Mouse (Mus musculus): Measurements from ENCODE around the gene Kif9. TPM values are rescaled to one million over a fixed set of nuclear protein-coding genes. Genes with fewer than 3 reads are reported as not detected.

Kif9 gene
- total and polyA plus RNA-seq, 3 experiments, result 1.1 to 1.8 (median 1.8) TPM

- Histone ChIP-seq H3K27me3 (replicated peaks) (no peaks in the 10 kb centered on the region), H3K4me2 (ENCODE audit: insufficient read depth, low read depth, poor library complexity, severe bottlenecking) (no peak overlapping the region), H3K36me3 (replicated peaks in 1 of 2; ENCODE audit: control insufficient read depth in 1 of 2, insufficient read depth in 1 of 2, low read length in 1 of 2) (peaks cover 0 to 61% of the 10 kb centered on the region in 2 experiments), H3K9me3 (replicated peaks; ENCODE audit: low read length) (no peaks in the 10 kb centered on the region), H3K27ac (ENCODE audit: insufficient read depth, low read depth) (no peak overlapping the region), H3K4me3 (replicated peaks in 1 of 3; ENCODE audit: low read depth in 2 of 3, low read length in 2 of 3, poor library complexity in 1 of 3) (no peak overlapping the region), H3K4me1 (ENCODE audit: control insufficient read depth in 1 of 2, insufficient read depth in 2 of 2) (peaks cover 12 to 51% of the 10 kb centered on the region in 2 experiments), H3K9ac (ENCODE audit: insufficient read depth, low read depth) (no peak overlapping the region), H3K79me2 (replicated peaks; ENCODE audit: control insufficient read depth, extremely low read depth, insufficient read depth, poor library complexity, severe bottlenecking) (peaks cover 91% of the 10 kb centered on the region)
- TF ChIP-seq MEF2A (IDR thresholded peaks at IDR 0.05; ENCODE audit: borderline replicate concordance, low read depth, low read length) (no peak), USF1 (IDR thresholded peaks at IDR 0.05; ENCODE audit: low read depth, low read length) (no peak), MAFK (IDR thresholded peaks at IDR 0.05; ENCODE audit: insufficient replicate concordance, low read length) (no peak), MAZ (IDR thresholded peaks at IDR 0.05; ENCODE audit: low read depth, low read length) (no peak), ZKSCAN1 (IDR thresholded peaks at IDR 0.05; ENCODE audit: borderline replicate concordance, low read depth, low read length) (no peak), JUND (conservative IDR thresholded peaks at IDR 0.05; ENCODE audit: low read depth, low read length) (no peak), MYC (IDR thresholded peaks at IDR 0.05; ENCODE audit: low read depth, low read length) (no peak), NRF1 (IDR thresholded peaks at IDR 0.05; ENCODE audit: low read depth, low read length) (no peak), BHLHE40 (IDR thresholded peaks at IDR 0.05; ENCODE audit: low read depth, low read length) (no peak), MXI1 (IDR thresholded peaks at IDR 0.05; ENCODE audit: low read depth, low read length) (no peak), POLR2A (IDR thresholded peaks at IDR 0.05; ENCODE audit: low read depth, low read length) (no peak), ZMIZ1 (IDR thresholded peaks at IDR 0.05; ENCODE audit: low read depth, low read length) (no peak), SIN3A (IDR thresholded peaks at IDR 0.05; ENCODE audit: low read length) (no peak), TCF12 (IDR thresholded peaks at IDR 0.05; ENCODE audit: low read depth, low read length) (no peak)
- dilution Hi-C loops (cut with MboI; ENCODE audit: extremely low pct_ligation_motif_present, extremely low pct_unique_long_range_greater_than_20kb, low sequenced_read_pairs), result no loop called here
- in situ Hi-C loops (cut with MboI; ENCODE audit: low pct_ligation_motif_present, low pct_unique_long_range_greater_than_20kb, low sequenced_read_pairs), result no loop called here
- DNase-seq (ENCODE audit: extremely low read depth), result no peak
Measured at GRCm38 (mm10) chr9:110538511-110538910, 61.8 kb downstream of the Kif9 start.

- peaks cover 0 to 56% of the 10 kb centered on the region in 2 experiments for H3K36me3 ChIP-seq (replicated peaks in 1 of 2; ENCODE audit: control insufficient read depth in 1 of 2, insufficient read depth in 1 of 2, low read length in 1 of 2)
- H3K9me3 ChIP-seq (replicated peaks; ENCODE audit: low read length), result no peaks in the 10 kb centered on the region
- H3K27ac ChIP-seq (ENCODE audit: insufficient read depth, low read depth), result no peak overlapping the region
- TF ChIP-seq MXI1 (IDR thresholded peaks at IDR 0.05; ENCODE audit: low read depth, low read length), result no peak
- no peak for TF ChIP-seq PAX5 (IDR thresholded peaks at IDR 0.05; ENCODE audit: low read length)
- TF ChIP-seq MAX (IDR thresholded peaks at IDR 0.05; ENCODE audit: low read length), result no peak
- no peak for TF ChIP-seq ZNF384 (IDR thresholded peaks at IDR 0.05; ENCODE audit: low read depth, low read length)
- no peak for TF ChIP-seq USF2 (conservative IDR thresholded peaks at IDR 0.05; ENCODE audit: low read depth, low read length)
- no peak for TF ChIP-seq HCFC1 (IDR thresholded peaks at IDR 0.05; ENCODE audit: low read depth, low read length)
- no peak for TF ChIP-seq ZC3H11A (IDR thresholded peaks at IDR 0.05; ENCODE audit: low read depth, low read length)
- no peak for TF ChIP-seq USF1 (IDR thresholded peaks at IDR 0.05; ENCODE audit: low read depth, low read length)
- H3K4me1 ChIP-seq (ENCODE audit: control insufficient read depth in 1 of 2, insufficient read depth in 2 of 2), result peaks cover 0 to 17% of the 10 kb centered on the region in 2 experiments; a peak in 2 of 4 replicates
- no peak overlapping the region for H3K9ac ChIP-seq (ENCODE audit: insufficient read depth, low read depth)
- H3K4me3 ChIP-seq (replicated peaks in 1 of 3; ENCODE audit: low read depth in 2 of 3, low read length in 2 of 3, poor library complexity in 1 of 3), result no peak overlapping the region
- no peaks in the 10 kb centered on the region for H3K27me3 ChIP-seq (replicated peaks)
- DNase-seq (ENCODE audit: extremely low read depth), result no peak
- dilution Hi-C loops (cut with MboI; ENCODE audit: extremely low pct_ligation_motif_present, extremely low pct_unique_long_range_greater_than_20kb, low sequenced_read_pairs) (no loop called here), in situ Hi-C loops (cut with MboI; ENCODE audit: low pct_ligation_motif_present, low pct_unique_long_range_greater_than_20kb, low sequenced_read_pairs) (no loop called here)
- peaks cover 66% of the 10 kb centered on the region for H3K79me2 ChIP-seq (replicated peaks; ENCODE audit: control insufficient read depth, extremely low read depth, insufficient read depth, poor library complexity, severe bottlenecking)
- no peak overlapping the region for H3K4me2 ChIP-seq (ENCODE audit: insufficient read depth, low read depth, poor library complexity, severe bottlenecking)
Measured at GRCm38 (mm10) chr9:110541988-110542387, 65.2 kb downstream of the Kif9 start.

All from CH12.LX (cell line).